In genomic region chr6:29178888-29179658, GRCm38 (mm10) we compare ENCODE assay signal across 8 mouse cellular contexts. TPM values are rescaled to one million over a fixed set of nuclear protein-coding genes. Genes with fewer than 3 reads are reported as not detected.
A peak's percentile ranks its signal among the peaks of the same experiment; 100 is the strongest.
DNase-seq lines count a peak whose midpoint lies in the region; ATAC-seq lines count a peak whose summit lies in the region.

Gene Prrt4 (minus strand): TSS chr6:29179584.

- peak within 1 kb of the TSS; percentile 83 for H3K9ac ChIP-seq in midbrain, embryonic 12.5 days (replicated peaks)
- peak within 1 kb of the TSS; percentile 75 for H3K9ac ChIP-seq in stomach, embryonic 16.5 days (ENCODE audit: low read length)

- H3K4me2 ChIP-seq in midbrain, embryonic 12.5 days (replicated peaks) = peak within 1 kb of the TSS; percentile 90
- H3K4me2 ChIP-seq in stomach, embryonic 16.5 days (ENCODE audit: low read depth, low read length) = peak within 1 kb of the TSS; percentile 95

- H3K27me3 ChIP-seq in midbrain, embryonic 12.5 days = peaks cover 63% of the 10 kb centered on the region
- H3K27me3 ChIP-seq in stomach, embryonic 16.5 days (ENCODE audit: control insufficient read depth, insufficient read depth, low read length) = peaks cover 3% of the 10 kb centered on the region; the same call in 1 of the 2 replicates

- under 1% methylated on average over 49 of the region's 79 CpGs for WGBS in midbrain, embryonic 12.5 days
- under 1% methylated on average over 71 of the region's 79 CpGs for WGBS in stomach, embryonic 16.5 days

- intact Hi-C loops in left cerebral cortex, postnatal 4 days (cut with DNase I) = loop anchor here (10.0 kb wide), 1 partner anchor 96 kb away; the partner anchor contains the start of genes Fam71f2 and Hilpda

- peak within 1 kb of the TSS; percentile 81 for H3K27ac ChIP-seq in midbrain, embryonic 12.5 days (replicated peaks)
- no peak within 1 kb of the TSS for H3K27ac ChIP-seq in stomach, embryonic 16.5 days (ENCODE audit: low read length)

- ATAC-seq in granulocyte monocyte progenitor cell, adult 5-6 weeks (replicated peaks; ENCODE audit: poor library complexity, severe bottlenecking) = peak; percentile 60
- ATAC-seq in midbrain, embryonic 12.5 days (ENCODE audit: low FRiP score, low read depth) = peak; percentile 81
- peak; percentile 76; the same call in 1 of the 2 replicates for ATAC-seq in stomach, embryonic 16.5 days (ENCODE audit: insufficient read depth, low FRiP score)

- DNase-seq in heart, adult 11 months = peak; percentile 97
- no peak for DNase-seq in heart, adult 8-10 months (ENCODE audit: low spot score)
- peak; percentile 62 for DNase-seq in embryo, embryonic 10.5 days (ENCODE audit: low spot score)
- peak; percentile 15 for DNase-seq in kidney, adult 11 months
- DNase-seq in left cerebral cortex, postnatal 4 days = peak; percentile 62

- H3K4me3 ChIP-seq in midbrain, embryonic 12.5 days = peak within 1 kb of the TSS; percentile 65
- H3K4me3 ChIP-seq in stomach, embryonic 16.5 days (replicated peaks; ENCODE audit: low read length) = peak within 1 kb of the TSS; percentile 56

- no peaks in the 10 kb centered on the region for H3K36me3 ChIP-seq in midbrain, embryonic 12.5 days
- H3K36me3 ChIP-seq in stomach, embryonic 16.5 days (ENCODE audit: control insufficient read depth, insufficient read depth, low read length) = no peaks in the 10 kb centered on the region

- no peaks in the 10 kb centered on the region for H3K9me3 ChIP-seq in midbrain, embryonic 12.5 days
- H3K9me3 ChIP-seq in stomach, embryonic 16.5 days (replicated peaks; ENCODE audit: control insufficient read depth, low read length) = no peaks in the 10 kb centered on the region

- H3K4me1 ChIP-seq in midbrain, embryonic 12.5 days = peaks cover 18% of the 10 kb centered on the region
- H3K4me1 ChIP-seq in stomach, embryonic 16.5 days (ENCODE audit: control insufficient read depth, insufficient read depth, low read length) = 0 out of 2 replicates have a peak, but pooled peaks cover 3% of the 10 kb centered on the region

RNA-seq across cellular contexts. Expression of gene Prrt4, which starts in this region (rescaled TPM):
- 1 to 10 TPM; 2.2 to 3.2 (median 2.9) TPM for total RNA-seq in heart, adult 8-10 months (2022)
- total RNA-seq in granulocyte monocyte progenitor cell, adult 5-6 weeks (2014; fragmentation: Nextera tagmentation) = not detected in 2 replicates
- not detected in 2 replicates for total RNA-seq in granulocyte monocyte progenitor cell, adult 5-6 weeks (2017)
- total RNA-seq in left cerebral cortex, postnatal 4 days (2021) = 10 to 100 TPM; 15.1 to 19.1 TPM
- polyA plus RNA-seq in midbrain, embryonic 12.5 days (2016; fragmentation: Nextera tagmentation; extraction: Ambion mirVana) = 1.3 and 1.6 TPM in 2 replicates
- 0.30 and 0.31 TPM in 2 replicates for polyA plus RNA-seq in stomach, embryonic 16.5 days (2015; fragmentation: Nextera tagmentation; extraction: Ambion mirVana)

Comparison
In these comparisons a context has a peak if more than half of its experiments do, and no peak if none do; other contexts are left out.
1. Peak in ATAC-seq in granulocyte monocyte progenitor cell, adult 5-6 weeks; RNA of the gene not detected or under 1 TPM.
2. Peak in ATAC-seq, H3K4me3 ChIP-seq, H3K9ac ChIP-seq and H3K4me2 ChIP-seq in stomach, embryonic 16.5 days; RNA of the gene not detected or under 1 TPM.